Mouse (Mus musculus) cerebellum, postnatal 25 days (tissue): Measurements from ENCODE around the gene Wdsub1.

Experiments
- DNase-seq, 2 experiments: peaks; one replicate each; pipeline ENCODE4 v3.0.0; 2021; ENCODE audit warnings: mixed read lengths in 2 of 2

The Wdsub1 gene

GRCm38 (mm10) chr2:59802722-59803387 lies 79.5 kb downstream of the Wdsub1 start:
- DNase-seq, result peak in 1 of 2 experiments; percentile 33
